In genomic region chr12:102758936-102759335, GRCm38 (mm10) we compare ENCODE assay signal across 8 mouse cellular contexts. TPM values are rescaled to one million over a fixed set of nuclear protein-coding genes. Genes with fewer than 3 reads are reported as not detected.
A peak's percentile ranks its signal among the peaks of the same experiment; 100 is the strongest.
DNase-seq lines count a peak whose midpoint lies in the region; ATAC-seq and TF ChIP-seq lines count a peak whose summit lies in the region.

No protein-coding gene starts in this region.

- no peak for TF ChIP-seq CTCF in intestine, postnatal 0 days (IDR thresholded peaks at IDR 0.05; ENCODE audit: low read depth)

- intact Hi-C loops in left cerebral cortex, postnatal 4 days (cut with DNase I) = no loop called here

- DNase-seq in left cerebral cortex, postnatal 4 days = peak; percentile 11
- DNase-seq in left cerebral cortex, adult 8-10 months (ENCODE audit: low spot score in 2 of 2) = no peak
- DNase-seq in urinary bladder, postnatal 25 days (ENCODE audit: low spot score) = no peak
- DNase-seq in frontal cortex, postnatal 10 days (ENCODE audit: low spot score in 2 of 2) = no peak
- no peak for DNase-seq in MN1 (ENCODE audit: low spot score)

- peaks cover 23% of the 10 kb centered on the region for H3K4me1 ChIP-seq in embryonic facial prominence, embryonic 13.5 days
- no peaks in the 10 kb centered on the region for H3K4me1 ChIP-seq in intestine, postnatal 0 days (replicated peaks; ENCODE audit: control insufficient read depth, insufficient read depth, low read length)
- peaks cover 36% of the 10 kb centered on the region for H3K4me1 ChIP-seq in neural tube, embryonic 13.5 days (replicated peaks)

- no peak for ATAC-seq in embryonic facial prominence, embryonic 13.5 days (ENCODE audit: insufficient number of reproducible peaks, insufficient read depth, low FRiP score, low TSS enrichment, low read depth)
- ATAC-seq in intestine, postnatal 0 days = no peak
- ATAC-seq in neural tube, embryonic 13.5 days (ENCODE audit: low read depth) = no peak

- peaks cover 5% of the 10 kb centered on the region for H3K36me3 ChIP-seq in embryonic facial prominence, embryonic 13.5 days
- H3K36me3 ChIP-seq in intestine, postnatal 0 days (ENCODE audit: control insufficient read depth, insufficient read depth) = no peaks in the 10 kb centered on the region
- H3K36me3 ChIP-seq in neural tube, embryonic 13.5 days = peaks cover 13% of the 10 kb centered on the region

- 4% methylated on average over 5 of the region's 5 CpGs for WGBS in embryonic facial prominence, embryonic 13.5 days
- WGBS in intestine, postnatal 0 days = under 1% methylated on average over 5 of the region's 5 CpGs
- WGBS in neural tube, embryonic 13.5 days = under 1% methylated on average over 5 of the region's 5 CpGs

- no peaks in the 10 kb centered on the region for H3K9me3 ChIP-seq in embryonic facial prominence, embryonic 13.5 days
- no peaks in the 10 kb centered on the region for H3K9me3 ChIP-seq in intestine, postnatal 0 days (ENCODE audit: control insufficient read depth)
- H3K9me3 ChIP-seq in neural tube, embryonic 13.5 days = no peaks in the 10 kb centered on the region

- H3K27ac ChIP-seq in embryonic facial prominence, embryonic 13.5 days = no peak overlapping the region; the same call in 1 of the 2 replicates
- peak overlapping the region; percentile 87; the same call in 1 of the 2 replicates for H3K27ac ChIP-seq in intestine, postnatal 0 days (ENCODE audit: low read depth, low read length)
- H3K27ac ChIP-seq in neural tube, embryonic 13.5 days (replicated peaks) = no peak overlapping the region

- H3K4me2 ChIP-seq in embryonic facial prominence, embryonic 13.5 days = peak overlapping the region; percentile 86
- peak overlapping the region; percentile 91 for H3K4me2 ChIP-seq in intestine, postnatal 0 days (replicated peaks; ENCODE audit: low read depth)
- H3K4me2 ChIP-seq in neural tube, embryonic 13.5 days = peak overlapping the region; percentile 87

- H3K27me3 ChIP-seq in embryonic facial prominence, embryonic 13.5 days = no peaks in the 10 kb centered on the region
- H3K27me3 ChIP-seq in intestine, postnatal 0 days (replicated peaks; ENCODE audit: control insufficient read depth, insufficient read depth, low read length) = no peaks in the 10 kb centered on the region
- H3K27me3 ChIP-seq in neural tube, embryonic 13.5 days = no peaks in the 10 kb centered on the region

- peak overlapping the region; percentile 87 for H3K9ac ChIP-seq in embryonic facial prominence, embryonic 13.5 days
- H3K9ac ChIP-seq in intestine, postnatal 0 days (ENCODE audit: low read depth, low read length) = peak overlapping the region; percentile 13; the same call in 1 of the 2 replicates
- H3K9ac ChIP-seq in neural tube, embryonic 13.5 days = peak overlapping the region; percentile 82

- H3K4me3 ChIP-seq in embryonic facial prominence, embryonic 13.5 days = peak overlapping the region; percentile 93
- H3K4me3 ChIP-seq in intestine, postnatal 0 days (ENCODE audit: low read depth, low read length) = peak overlapping the region; percentile 94
- H3K4me3 ChIP-seq in neural tube, embryonic 13.5 days = peak overlapping the region; percentile 73

RNA-seq across cellular contexts. Expression of gene Gm20604, which starts 0.5 kb away (rescaled TPM):
- 10 to 100 TPM; 17.0 to 17.4 TPM for total RNA-seq in left cerebral cortex, postnatal 4 days (2021)
- 10 to 100 TPM; 15.1 to 21.1 (median 18.1) TPM for total RNA-seq in left cerebral cortex, adult 8-10 months (2022)
- polyA plus RNA-seq in embryonic facial prominence, embryonic 13.5 days (2015; fragmentation: Nextera tagmentation; extraction: Ambion mirVana) = 28.5 and 29.5 TPM in 2 replicates
- polyA plus RNA-seq in intestine, postnatal 0 days (2015; fragmentation: Nextera tagmentation; extraction: Ambion mirVana) = 13.1 TPM in 2 replicates
- 37.6 and 41.3 TPM in 2 replicates for polyA plus RNA-seq in neural tube, embryonic 13.5 days (2015; fragmentation: Nextera tagmentation; extraction: Ambion mirVana)

RNA-seq across cellular contexts. Expression of gene Ubr7, which starts 1.2 kb away (rescaled TPM):
- 10 to 100 TPM; 30.9 to 31.3 TPM for total RNA-seq in left cerebral cortex, postnatal 4 days (2021)
- 10 to 100 TPM; 30.1 to 31.7 (median 31.3) TPM for total RNA-seq in left cerebral cortex, adult 8-10 months (2022)
- polyA plus RNA-seq in embryonic facial prominence, embryonic 13.5 days (2015; fragmentation: Nextera tagmentation; extraction: Ambion mirVana) = 42.1 and 44.7 TPM in 2 replicates
- polyA plus RNA-seq in intestine, postnatal 0 days (2015; fragmentation: Nextera tagmentation; extraction: Ambion mirVana) = 16.3 and 16.5 TPM in 2 replicates
- 39.0 and 40.9 TPM in 2 replicates for polyA plus RNA-seq in neural tube, embryonic 13.5 days (2015; fragmentation: Nextera tagmentation; extraction: Ambion mirVana)

RNA-seq across cellular contexts. Expression of gene Gon7, which starts 1.3 kb away (rescaled TPM):
- total RNA-seq in left cerebral cortex, postnatal 4 days (2021) = 10 to 100 TPM; 20.4 to 21.5 TPM
- 10 to 100 TPM; 12.7 to 15.0 (median 13.4) TPM for total RNA-seq in left cerebral cortex, adult 8-10 months (2022)
- 36.0 and 38.9 TPM in 2 replicates for polyA plus RNA-seq in embryonic facial prominence, embryonic 13.5 days (2015; fragmentation: Nextera tagmentation; extraction: Ambion mirVana)
- polyA plus RNA-seq in intestine, postnatal 0 days (2015; fragmentation: Nextera tagmentation; extraction: Ambion mirVana) = 16.5 and 17.0 TPM in 2 replicates
- 50.3 and 50.8 TPM in 2 replicates for polyA plus RNA-seq in neural tube, embryonic 13.5 days (2015; fragmentation: Nextera tagmentation; extraction: Ambion mirVana)

RNA-seq across cellular contexts. Expression of gene Gm28051, which starts 1.4 kb away (rescaled TPM):
- not detected for total RNA-seq in left cerebral cortex, postnatal 4 days (2021)
- total RNA-seq in left cerebral cortex, adult 8-10 months (2022) = not detected
- not detected in 2 replicates for polyA plus RNA-seq in embryonic facial prominence, embryonic 13.5 days (2015; fragmentation: Nextera tagmentation; extraction: Ambion mirVana)
- polyA plus RNA-seq in intestine, postnatal 0 days (2015; fragmentation: Nextera tagmentation; extraction: Ambion mirVana) = not detected in 2 replicates
- polyA plus RNA-seq in neural tube, embryonic 13.5 days (2015; fragmentation: Nextera tagmentation; extraction: Ambion mirVana) = not detected in 2 replicates

RNA-seq across cellular contexts. Expression of gene Tmem251, which starts 15.4 kb away (rescaled TPM):
- 1 to 10 TPM; 5.3 to 6.0 TPM for total RNA-seq in left cerebral cortex, postnatal 4 days (2021)
- 1 to 10 TPM; 5.3 to 6.3 (median 5.9) TPM for total RNA-seq in left cerebral cortex, adult 8-10 months (2022)
- 9.7 and 10.9 TPM in 2 replicates for polyA plus RNA-seq in embryonic facial prominence, embryonic 13.5 days (2015; fragmentation: Nextera tagmentation; extraction: Ambion mirVana)
- polyA plus RNA-seq in intestine, postnatal 0 days (2015; fragmentation: Nextera tagmentation; extraction: Ambion mirVana) = 22.7 and 23.6 TPM in 2 replicates
- polyA plus RNA-seq in neural tube, embryonic 13.5 days (2015; fragmentation: Nextera tagmentation; extraction: Ambion mirVana) = 11.0 and 13.3 TPM in 2 replicates

Comparison
In these comparisons a context has a peak if more than half of its experiments do, and no peak if none do; other contexts are left out.
1. H3K9ac ChIP-seq: peak in every context shown above with its lines; median percentile 87 in embryonic facial prominence, embryonic 13.5 days; 82 in neural tube, embryonic 13.5 days; 13 in intestine, postnatal 0 days.